Mouse (Mus musculus) bone marrow macrophage, adult 2 months (primary cell): Measurements from ENCODE around the gene Hira. TPM values are rescaled to one million over a fixed set of nuclear protein-coding genes. Genes with fewer than 3 reads are reported as not detected.

Experiments used
- H3K27ac ChIP-seq: 2 replicates; pipeline ENCODE4 v1.5.1; 2012; ENCODE audit warnings: low read depth, low read length; ENCODE audit not compliant: insufficient read depth
- H3K4me1 ChIP-seq: 2 replicates; pipeline ENCODE4 v1.6.1; 2012; ENCODE audit warnings: low read length; ENCODE audit not compliant: control insufficient read depth, insufficient read depth
- H3K4me3 ChIP-seq: 2 replicates; pipeline ENCODE4 v1.5.1; 2012; ENCODE audit warnings: mild to moderate bottlenecking, low read length, moderate library complexity; ENCODE audit not compliant: insufficient read depth
- CTCF ChIP-seq: IDR thresholded peaks from 2 replicates; pipeline ENCODE4 v1.5.1; 2012; ENCODE audit warnings: low read depth, mild to moderate bottlenecking, low read length, moderate library complexity
- POLR2A ChIP-seq: IDR thresholded peaks from 2 replicates; pipeline ENCODE4 v1.6.1; 2012; ENCODE audit warnings: mild to moderate bottlenecking, low read depth, low read length, borderline replicate concordance
- polyA plus RNA-seq: library from polyadenylated mRNA; stranded (reverse); fragments of >200 nt; gene quantifications from 2 replicates; pipeline ENCODE4 v1.2.4, GENCODE M21; 2012; ENCODE audit not compliant: missing spikeins, insufficient read depth, insufficient read length

Gene Hira
- polyA plus RNA-seq, 1 experiment: 20.1 TPM

GRCm38 (mm10) chr16:18905648-18906047, 28.8 kb downstream of the Hira start:
- TF ChIP-seq POLR2A (no peak), CTCF (no peak)

DNA sequence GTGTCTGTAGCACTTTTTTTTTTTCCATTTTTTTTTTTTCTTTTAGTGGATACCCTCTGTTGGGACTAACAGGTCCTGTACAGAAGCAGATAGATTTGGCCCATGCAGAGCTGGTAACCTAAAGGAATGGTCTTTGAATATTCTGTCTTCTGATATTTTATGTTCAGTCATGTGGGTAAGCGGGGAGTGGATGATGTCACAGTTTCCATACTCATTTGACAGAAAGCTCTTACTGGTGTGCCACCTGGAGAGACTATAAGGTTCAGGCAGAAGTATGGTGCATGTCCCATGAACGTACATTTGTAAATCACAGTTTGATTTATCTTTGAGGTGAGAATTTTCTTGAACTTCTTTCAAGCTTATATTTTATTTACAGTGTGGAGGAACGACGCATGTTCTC, 39.2 kb downstream of the Hira start:
- no peak for TF ChIP-seq CTCF
- TF ChIP-seq POLR2A: no peak
- H3K4me1 ChIP-seq: peaks cover 5% of the 10 kb centered on the region; the same call in 1 of the 2 replicates
- no peak overlapping the region for H3K27ac ChIP-seq
- H3K4me3 ChIP-seq: no peak overlapping the region

More at GRCm38 (mm10) chr16:18905648-18906047, 28.8 kb downstream of the Hira start:
- H3K4me1 ChIP-seq: no peaks in the 10 kb centered on the region
- H3K4me3 ChIP-seq: no peak overlapping the region
- no peak overlapping the region for H3K27ac ChIP-seq

DNA sequence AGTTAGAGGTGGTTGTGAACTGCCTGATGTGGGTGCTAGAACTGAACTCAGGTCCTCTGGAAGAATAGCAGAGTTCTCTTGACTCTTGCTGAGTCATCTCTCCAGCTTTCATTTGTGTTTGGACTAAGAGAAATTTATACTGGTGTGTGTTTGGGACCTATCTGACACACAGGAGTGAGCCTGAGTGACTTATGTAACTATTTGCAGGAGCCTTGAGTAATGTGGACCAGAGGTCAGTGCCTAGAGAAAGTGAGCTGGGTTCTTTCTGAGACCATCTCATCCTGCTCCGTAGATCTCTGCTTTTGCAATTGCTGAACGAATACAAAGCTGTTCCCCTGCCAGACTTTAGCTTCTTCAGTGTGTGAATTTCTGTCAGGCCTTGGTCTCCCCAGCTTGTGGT, 44.9 kb downstream of the Hira start:
- Histone ChIP-seq H3K27ac (no peak overlapping the region), H3K4me3 (no peak overlapping the region), H3K4me1 (no peaks in the 10 kb centered on the region)
- TF ChIP-seq CTCF: no peak
- TF ChIP-seq POLR2A: no peak

GRCm38 (mm10) chr16:18927963-18928362, 51.1 kb downstream of the Hira start:
- Histone ChIP-seq H3K27ac (no peak overlapping the region), H3K4me3 (no peak overlapping the region), H3K4me1 (no peaks in the 10 kb centered on the region)
- no peak for TF ChIP-seq CTCF
- no peak for TF ChIP-seq POLR2A

DNA sequence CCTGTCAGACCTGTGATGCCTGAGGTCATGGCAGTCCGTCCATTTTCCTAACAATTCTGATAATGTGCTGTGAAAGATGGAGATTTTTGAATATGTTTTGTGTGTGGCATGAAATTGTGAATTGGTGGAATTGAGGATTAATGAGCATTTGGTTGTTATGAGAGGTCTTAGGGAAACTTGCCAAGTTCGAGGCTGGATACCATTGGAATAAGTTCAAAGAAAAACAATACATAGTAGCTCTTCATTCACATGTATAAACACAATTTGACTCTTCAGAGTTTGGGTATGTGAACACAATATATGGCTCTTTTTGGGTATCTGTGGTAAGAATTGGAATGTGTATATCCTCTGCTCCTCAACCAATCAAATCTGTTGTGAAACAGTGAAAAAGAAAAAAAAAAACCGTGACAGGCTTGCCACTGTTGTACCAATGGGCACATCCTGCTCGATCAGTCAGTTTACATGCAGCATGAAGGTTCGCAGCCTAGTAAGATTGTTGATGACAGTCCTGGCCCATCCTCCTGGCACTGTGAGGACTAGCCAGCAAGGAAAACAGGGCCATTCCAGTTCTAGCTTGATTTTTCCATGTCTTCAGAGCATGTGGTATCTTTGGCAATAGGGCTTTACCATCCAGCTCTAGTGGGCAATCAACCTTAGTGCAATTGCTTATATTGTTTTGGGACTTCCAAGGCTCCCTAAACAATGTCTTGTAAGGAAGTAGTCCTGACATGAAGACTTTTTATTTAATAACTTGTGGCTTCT, 61.7 kb downstream of the Hira start:
- H3K4me3 ChIP-seq: no peak overlapping the region
- H3K27ac ChIP-seq: no peak overlapping the region
- TF ChIP-seq POLR2A: no peak
- TF ChIP-seq CTCF: no peak
- no peaks in the 10 kb centered on the region for H3K4me1 ChIP-seq

DNA sequence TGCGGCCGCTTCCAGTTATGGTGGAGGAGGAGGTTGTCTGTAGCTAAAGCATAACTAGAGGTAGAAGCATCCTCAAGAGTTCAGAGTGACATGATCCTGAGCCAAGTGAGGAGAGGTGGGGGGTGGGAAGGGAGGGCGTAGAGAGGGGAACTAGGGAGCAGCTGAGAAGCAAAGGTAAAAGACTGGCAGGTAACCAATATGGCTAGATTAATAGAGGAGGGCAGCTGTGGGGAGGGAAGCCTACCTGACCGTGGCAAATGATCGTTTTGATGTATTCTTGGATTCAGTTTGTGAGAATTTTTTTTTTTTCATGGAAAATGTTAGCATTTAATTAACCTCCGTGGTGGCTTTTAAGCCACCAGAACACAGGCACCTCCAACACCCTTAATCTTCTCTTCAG, 67.1 kb downstream of the Hira start:
- no peak for TF ChIP-seq CTCF
- no peak for TF ChIP-seq POLR2A
- no peak overlapping the region for H3K4me3 ChIP-seq
- no peak overlapping the region for H3K27ac ChIP-seq
- H3K4me1 ChIP-seq: no peaks in the 10 kb centered on the region

DNA sequence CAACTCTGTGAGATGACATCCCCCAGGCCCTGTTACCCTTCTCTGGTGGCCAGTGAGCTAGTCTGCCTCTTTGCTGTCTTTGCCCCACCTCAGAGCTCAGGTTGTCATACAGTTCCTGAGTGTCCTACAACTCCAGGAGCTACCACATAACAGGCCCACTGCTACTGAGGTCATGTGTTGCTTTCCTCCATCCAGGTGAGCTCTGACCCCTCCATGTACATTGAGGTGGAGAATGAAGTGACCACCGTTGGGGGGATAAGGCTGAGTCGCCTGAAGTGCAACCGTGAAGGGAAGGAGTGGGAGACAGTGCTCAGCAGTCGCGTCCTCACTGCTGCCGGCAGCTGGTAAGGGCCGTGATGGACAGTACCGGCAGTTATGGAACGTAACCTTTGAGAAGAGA, 72.1 kb downstream of the Hira start:
- no peak overlapping the region for H3K27ac ChIP-seq
- H3K4me3 ChIP-seq: no peak overlapping the region
- TF ChIP-seq POLR2A (no peak), CTCF (no peak)
- H3K4me1 ChIP-seq: no peaks in the 10 kb centered on the region

DNA sequence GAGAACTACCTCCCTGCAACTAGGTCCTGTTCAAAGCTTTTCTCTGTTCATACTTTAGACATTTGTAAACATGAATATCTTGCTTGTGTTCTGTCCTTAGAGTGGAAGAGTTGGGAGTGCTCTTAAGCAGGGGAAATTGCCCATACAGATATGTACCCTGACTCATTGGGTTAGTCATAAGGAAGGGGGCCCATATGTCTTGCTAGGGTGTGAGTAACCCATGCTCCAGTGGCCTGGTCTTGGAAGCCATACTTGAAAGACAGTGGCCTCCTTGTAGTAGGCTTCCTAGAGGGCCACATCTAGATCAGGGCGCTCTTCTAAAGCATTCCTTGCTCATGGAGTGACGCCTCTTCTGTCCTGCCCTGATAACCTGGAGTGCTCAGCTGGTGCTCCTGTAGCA, 73.5 kb downstream of the Hira start:
- no peak overlapping the region for H3K27ac ChIP-seq
- TF ChIP-seq CTCF (no peak), POLR2A (no peak)

DNA sequence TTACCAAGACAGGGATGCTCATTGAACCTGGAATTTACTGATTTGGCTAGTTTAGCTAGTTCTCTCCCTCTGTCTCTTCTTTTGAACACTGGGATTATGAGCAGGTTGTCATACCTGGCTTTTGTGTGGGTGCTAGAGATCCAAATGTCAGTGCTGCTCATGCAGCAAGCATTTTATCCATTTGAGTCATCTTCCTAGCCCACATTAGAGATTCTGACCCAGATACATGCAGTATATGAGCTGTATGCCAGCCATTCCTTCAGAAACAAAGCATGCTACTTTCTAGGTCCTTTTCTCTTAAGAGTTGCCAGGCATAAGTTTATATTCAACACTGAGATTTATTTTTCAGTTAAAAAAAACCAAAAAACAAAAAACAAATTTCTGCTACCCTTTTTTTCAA, 76.0 kb downstream of the Hira start:
- no peak for TF ChIP-seq POLR2A
- TF ChIP-seq CTCF: no peak
- no peaks in the 10 kb centered on the region for H3K4me1 ChIP-seq
- no peak overlapping the region for H3K4me3 ChIP-seq
- H3K27ac ChIP-seq: no peak overlapping the region

More for the DNA sequence above, 73.5 kb downstream of the Hira start:
- no peaks in the 10 kb centered on the region for H3K4me1 ChIP-seq
- H3K4me3 ChIP-seq: no peak overlapping the region

- no peak for TF ChIP-seq POLR2A
- no peak for TF ChIP-seq CTCF
- Histone ChIP-seq H3K27ac (no peak overlapping the region), H3K4me3 (no peak overlapping the region), H3K4me1 (no peaks in the 10 kb centered on the region)
Measured at GRCm38 (mm10) chr16:18955070-18955469, 78.2 kb downstream of the Hira start.

- H3K4me1 ChIP-seq: no peaks in the 10 kb centered on the region
- H3K4me3 ChIP-seq: no peak overlapping the region
- TF ChIP-seq CTCF (no peak), POLR2A (no peak)
- H3K27ac ChIP-seq: no peak overlapping the region
Measured at GRCm38 (mm10) chr16:18963486-18963885, 86.6 kb downstream of the Hira start.
